Mouse (Mus musculus): ENCODE results near the gene Hes5.

Gene Hes5

GRCm38 (mm10) chr4:154942632-154943322 is 17.9 kb upstream of the Hes5 start:
- no peak for DNase-seq (ENCODE audit: low spot score)

DNA sequence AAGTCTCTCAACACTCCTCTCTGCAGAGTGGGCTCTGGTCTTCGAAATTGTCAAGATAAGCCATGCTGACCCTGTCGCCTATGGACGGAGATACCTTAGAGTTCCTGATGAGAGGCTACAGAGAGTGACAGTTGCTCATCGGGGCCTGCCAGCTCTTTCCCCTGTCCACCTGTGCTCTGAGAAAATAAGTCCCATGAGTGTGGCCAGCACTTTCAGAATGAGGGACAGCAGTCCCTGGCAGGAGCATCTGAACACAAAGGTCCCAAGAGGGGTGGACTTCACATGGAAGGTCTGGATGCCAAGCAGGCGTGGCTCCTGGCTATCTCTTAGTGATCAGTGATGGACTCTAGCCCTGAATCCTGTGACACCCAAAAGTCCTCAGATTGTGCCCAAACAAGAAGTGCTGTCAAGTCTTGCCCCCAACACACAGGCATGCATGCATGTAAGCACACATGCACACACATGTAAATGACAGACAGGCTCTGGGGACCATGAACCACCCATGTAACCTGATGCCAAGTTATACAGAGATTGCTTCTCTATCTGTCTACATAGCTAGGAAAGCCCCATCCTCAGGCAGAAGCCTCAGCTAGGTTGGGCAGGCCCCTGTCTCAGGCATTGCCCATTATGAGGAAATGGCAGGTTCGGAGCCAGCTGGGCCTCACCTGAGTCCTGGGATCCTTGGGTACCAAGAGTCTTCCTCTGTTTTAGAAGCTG is 17.2 kb upstream of the Hes5 start:
- no peak for DNase-seq (ENCODE audit: low spot score)

GRCm38 (mm10) chr4:154944121-154944590 is 16.6 kb upstream of the Hes5 start:
- DNase-seq (ENCODE audit: low spot score), result peak; percentile 65

- peak; percentile 72 for DNase-seq (ENCODE audit: low spot score)
Measured at GRCm38 (mm10) chr4:154946319-154946718, 14.4 kb upstream of the Hes5 start.

- DNase-seq (ENCODE audit: low spot score), result no peak
Measured at GRCm38 (mm10) chr4:154948066-154948939, 12.4 kb upstream of the Hes5 start.

- DNase-seq (ENCODE audit: low spot score), result no peak
Measured at GRCm38 (mm10) chr4:154948940-154949588, 11.7 kb upstream of the Hes5 start.

GRCm38 (mm10) chr4:154949589-154949982 is 11.1 kb upstream of the Hes5 start:
- DNase-seq (ENCODE audit: low spot score), result no peak

GRCm38 (mm10) chr4:154952461-154953241 is 8.1 kb upstream of the Hes5 start:
- no peak for DNase-seq (ENCODE audit: low spot score)

DNA sequence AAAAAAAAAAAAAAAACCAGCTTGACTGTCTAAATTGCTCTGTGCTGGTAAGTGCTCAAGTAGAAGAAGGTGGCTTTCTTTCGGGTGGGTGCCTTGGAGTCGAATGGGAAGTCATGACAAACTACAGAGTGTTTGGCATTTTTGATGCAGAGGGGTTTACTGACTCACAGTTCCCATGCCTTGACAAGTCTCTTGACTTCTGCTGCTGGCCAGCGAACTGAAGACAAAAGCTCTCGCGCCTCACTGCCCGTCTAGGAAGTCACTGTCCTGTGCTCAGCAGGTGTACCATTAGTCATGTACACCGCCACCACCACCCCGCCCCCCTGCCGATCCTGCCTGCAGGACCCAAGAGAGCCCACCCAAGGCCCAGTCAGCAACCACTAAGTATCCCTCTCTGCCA is 4.1 kb upstream of the Hes5 start:
- DNase-seq (ENCODE audit: low spot score), result no peak

GRCm38 (mm10) chr4:154957289-154957993 is 3.3 kb upstream of the Hes5 start:
- DNase-seq (ENCODE audit: low spot score), result no peak

DNA sequence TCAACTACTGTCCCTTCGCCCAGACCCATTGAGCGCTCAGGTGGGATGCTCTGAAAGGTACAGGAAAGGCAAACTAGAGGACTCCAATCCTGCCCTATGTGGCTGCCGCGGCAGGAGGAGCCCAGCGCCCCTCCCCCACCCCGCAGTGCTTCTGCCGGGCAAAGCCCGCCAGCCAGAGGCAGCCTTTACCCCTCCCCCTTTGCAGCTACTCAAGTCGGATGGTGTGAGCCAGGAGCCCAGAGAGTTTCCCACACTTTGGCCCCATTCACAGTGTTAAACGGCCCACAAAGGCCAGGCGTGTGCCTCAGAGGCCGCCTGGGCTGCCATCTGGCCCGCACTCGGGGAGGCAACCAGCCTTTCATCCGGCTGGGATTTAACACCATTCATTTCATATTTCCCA is 2.6 kb upstream of the Hes5 start:
- DNase-seq (ENCODE audit: low spot score), result no peak

DNA sequence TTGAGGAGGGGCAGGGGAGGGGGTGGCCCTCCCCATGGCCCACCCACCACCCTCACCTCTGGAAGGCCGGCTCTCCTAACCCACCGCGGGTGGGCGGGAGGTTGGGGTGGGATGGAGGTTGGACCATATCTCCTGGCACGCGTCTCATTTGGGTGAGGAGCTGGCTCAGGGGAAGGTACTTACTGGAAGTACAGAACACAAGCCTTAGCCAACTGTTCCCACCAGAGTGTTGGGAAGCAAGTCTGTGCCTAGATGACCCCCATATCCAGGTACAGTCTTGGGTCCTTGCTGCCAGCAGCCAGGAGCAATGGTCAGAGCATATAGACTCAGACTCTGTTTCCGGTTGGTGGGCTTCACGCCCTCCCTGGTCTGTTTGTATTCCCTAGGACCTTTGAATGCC is 2.1 kb upstream of the Hes5 start:
- DNase-seq (ENCODE audit: low spot score), result no peak

- no peak for DNase-seq (ENCODE audit: low spot score)
Measured at GRCm38 (mm10) chr4:154960021-154960689, 568 bp upstream of the Hes5 start.

GRCm38 (mm10) chr4:154961226-154961738 is 559 bp downstream of the Hes5 start:
- peak; percentile 47 for DNase-seq (ENCODE audit: low spot score)

DNA sequence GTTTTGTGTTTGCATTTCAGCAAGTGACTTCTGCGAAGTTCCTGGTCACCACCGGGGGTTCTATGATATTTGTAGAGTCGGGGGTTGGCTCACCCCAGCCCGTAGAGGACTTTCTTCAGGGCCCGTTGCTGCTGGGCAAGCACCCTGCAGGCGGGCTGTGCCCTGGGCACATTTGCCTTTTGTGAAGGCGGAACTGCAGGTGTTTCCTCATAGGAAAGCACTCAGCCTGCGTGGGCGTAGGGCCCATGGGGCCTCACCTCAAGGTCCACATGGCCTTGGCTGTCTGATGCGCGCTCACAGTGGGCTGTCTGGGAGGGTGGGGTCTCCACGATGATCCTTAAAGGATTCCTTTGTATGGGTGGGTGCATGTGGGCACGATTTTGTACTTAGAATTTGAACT is 1.2 kb downstream of the Hes5 start:
- DNase-seq (ENCODE audit: low spot score), result no peak

DNA sequence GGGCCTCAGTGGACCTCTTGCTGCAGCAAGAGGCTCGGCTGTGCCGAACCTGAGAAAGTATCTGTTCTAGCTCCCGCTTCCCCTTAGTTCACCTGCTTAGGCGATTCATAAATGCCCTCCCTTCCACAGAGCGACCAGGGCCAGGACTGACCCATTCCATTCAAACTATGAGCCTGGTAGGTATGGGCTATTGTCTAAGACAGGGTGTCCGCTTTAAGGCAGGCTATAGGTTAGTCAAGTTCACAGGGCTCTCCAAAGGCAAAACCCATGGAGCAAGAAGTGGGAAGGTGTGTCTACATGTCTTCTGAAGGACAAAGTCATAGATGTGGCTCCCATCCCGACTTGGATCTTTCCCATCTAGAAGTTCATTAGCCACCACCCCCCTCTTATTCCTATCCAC is 2.0 kb downstream of the Hes5 start:
- DNase-seq (ENCODE audit: low spot score), result no peak

- DNase-seq (ENCODE audit: low spot score), result no peak
Measured at GRCm38 (mm10) chr4:154963190-154963836, 2.6 kb downstream of the Hes5 start.

DNA sequence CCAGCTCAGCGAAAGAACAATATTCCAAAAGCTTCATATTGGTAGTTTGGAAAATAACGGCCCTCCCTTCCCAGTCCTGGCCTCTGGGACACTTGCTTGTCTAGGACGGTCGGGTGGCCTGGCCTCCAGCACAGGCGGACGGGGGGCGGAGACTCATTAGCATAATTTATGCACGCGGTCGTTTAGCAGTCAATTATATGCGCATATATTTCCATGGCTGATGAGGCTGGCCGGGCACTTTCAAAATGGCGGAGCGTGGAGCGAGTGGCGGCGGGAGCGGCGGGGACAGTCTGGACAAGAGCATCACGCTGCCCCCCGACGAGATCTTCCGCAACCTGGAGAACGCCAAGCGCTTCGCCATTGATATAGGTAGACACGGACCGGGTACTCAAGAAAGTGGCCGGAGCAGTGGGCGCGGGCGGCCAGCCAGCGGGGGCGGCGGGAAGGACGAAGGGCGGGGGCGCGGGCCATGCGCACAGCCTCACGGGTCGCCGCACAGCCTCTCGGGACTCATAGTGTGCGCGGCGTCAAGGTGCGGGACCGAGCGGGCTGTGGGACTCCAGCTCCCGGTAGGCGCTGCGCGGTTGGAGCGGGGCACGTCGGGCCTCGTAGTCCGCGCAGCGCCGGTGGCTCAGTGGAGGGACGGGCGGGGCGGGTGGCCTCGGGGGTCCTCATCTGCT is 3.3 kb downstream of the Hes5 start, which contains the start of gene Pank4:
Gene Pank4 (plus strand): TSS at position 223 of the 680 bp plus-strand sequence.
- peak; percentile 88 for DNase-seq (ENCODE audit: low spot score)

All from ovary, postnatal 36 days (tissue).